Mouse (Mus musculus) MN1 (cell line): ENCODE results near the gene Pde7b.

Source experiments
- DNase-seq: peaks from one replicate; pipeline ENCODE4 v3.0.0-alpha.2; 2016; ENCODE audit warnings: low spot score

The Pde7b gene

GRCm38 (mm10) chr10:20421299-20421883 lies 303.5 kb downstream of the Pde7b start:
- no peak for DNase-seq

DNA sequence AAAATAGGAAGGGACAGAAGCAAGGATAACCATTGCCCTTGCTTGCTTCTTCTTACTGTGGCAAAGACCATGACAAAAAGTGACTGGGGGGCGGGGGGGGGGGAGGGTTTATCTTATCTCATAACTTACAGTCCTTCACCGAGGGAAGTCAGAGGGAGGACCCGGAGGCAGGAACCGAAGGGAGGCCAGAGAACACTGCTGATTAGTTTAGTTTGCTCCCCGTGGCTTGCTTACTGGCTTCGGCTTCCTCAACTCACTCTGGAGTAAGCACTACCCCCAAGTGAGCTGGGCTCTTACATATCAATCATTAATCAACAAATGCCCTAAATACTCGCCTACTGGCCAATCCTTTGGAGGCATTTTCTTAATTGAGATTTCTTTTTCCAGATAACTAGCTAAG lies 304.6 kb downstream of the Pde7b start:
- no peak for DNase-seq

DNA sequence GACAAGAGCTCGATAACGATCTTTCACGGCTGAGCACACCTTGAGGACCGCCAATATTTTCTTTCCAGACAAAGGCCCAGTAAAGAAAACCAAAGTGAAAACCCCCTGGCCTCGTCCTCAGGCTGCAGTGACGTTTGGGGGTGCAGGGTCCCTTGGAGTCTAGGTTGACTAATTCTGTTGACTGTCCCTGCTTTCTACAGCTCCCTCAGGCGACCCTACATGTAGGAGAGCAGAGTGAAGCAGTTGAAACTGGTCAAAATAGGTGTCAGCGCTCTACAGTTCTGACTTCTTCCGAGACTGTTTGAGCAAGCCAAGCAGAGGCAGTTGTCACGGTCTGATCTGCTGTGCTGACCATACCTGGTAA lies 306.0 kb downstream of the Pde7b start:
- no peak for DNase-seq

DNA sequence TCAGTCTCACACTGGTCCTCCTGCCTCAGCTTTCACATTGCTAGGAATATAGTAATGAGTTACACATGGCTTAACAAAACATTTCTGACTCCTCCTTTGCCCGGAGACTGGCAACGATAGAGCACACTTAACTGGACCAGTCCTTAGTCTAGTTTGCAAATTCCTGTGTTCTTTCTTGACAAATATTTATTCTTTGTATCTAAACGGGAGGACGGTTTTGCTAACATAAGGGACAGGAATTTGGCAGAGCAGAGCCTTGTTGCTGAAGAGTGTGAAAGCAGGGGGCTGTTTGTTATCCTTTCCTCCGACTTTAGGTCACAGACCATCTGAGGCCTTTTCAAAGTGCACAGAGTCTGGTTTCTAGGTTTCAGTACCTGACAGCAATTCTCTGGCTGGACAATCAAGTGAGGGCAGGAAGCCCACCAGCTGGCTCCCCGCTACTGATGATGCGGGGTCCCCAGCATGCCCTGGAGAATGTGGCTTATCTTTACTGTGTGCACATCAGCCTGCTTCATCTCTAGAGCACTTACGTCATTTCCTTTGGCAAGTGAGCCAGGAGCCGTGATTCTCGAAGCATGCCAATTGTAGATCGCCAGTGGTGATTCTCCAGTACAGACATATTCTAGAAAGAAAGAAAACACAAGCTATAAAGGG lies 306.5 kb downstream of the Pde7b start:
- DNase-seq = no peak

DNA sequence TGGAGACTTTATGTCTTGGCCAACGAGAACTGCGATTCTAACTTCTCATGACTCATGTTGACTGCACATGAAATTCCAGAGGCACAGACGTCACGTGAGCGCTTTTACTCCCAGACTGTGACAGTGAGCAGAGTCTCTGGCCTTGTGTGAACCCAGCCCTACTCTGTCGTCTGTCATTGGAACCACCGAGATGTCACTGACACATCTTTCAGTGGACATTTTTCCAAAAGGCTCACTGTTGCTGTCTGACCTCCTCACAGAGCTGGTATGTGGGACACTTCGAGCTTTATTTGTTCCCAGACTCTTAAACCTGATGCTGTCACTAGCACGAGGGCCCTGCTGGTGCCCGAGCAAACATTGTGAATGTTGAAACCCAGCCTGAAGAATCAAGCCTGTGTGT lies 315.7 kb downstream of the Pde7b start:
- DNase-seq = no peak

DNA sequence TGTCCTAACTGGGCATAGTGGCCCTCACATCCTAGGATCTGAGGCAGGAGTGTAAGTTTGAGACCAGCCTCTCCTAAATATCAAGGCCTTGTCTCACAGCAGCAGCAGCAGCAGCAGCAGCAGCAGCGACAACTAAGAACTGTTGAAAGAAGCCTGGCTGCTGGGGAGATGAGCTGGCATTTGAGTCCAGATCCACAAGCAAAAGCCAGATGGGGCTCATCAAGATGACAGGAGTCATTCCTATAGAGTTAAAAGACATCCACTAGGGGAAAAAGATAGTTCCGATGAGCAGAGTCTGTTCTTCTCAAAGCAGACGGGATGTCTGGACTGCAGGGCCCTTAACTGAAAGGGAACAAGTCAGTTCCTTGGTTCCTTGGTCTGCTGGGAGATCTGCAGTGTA lies 316.5 kb downstream of the Pde7b start:
- no peak for DNase-seq

DNA sequence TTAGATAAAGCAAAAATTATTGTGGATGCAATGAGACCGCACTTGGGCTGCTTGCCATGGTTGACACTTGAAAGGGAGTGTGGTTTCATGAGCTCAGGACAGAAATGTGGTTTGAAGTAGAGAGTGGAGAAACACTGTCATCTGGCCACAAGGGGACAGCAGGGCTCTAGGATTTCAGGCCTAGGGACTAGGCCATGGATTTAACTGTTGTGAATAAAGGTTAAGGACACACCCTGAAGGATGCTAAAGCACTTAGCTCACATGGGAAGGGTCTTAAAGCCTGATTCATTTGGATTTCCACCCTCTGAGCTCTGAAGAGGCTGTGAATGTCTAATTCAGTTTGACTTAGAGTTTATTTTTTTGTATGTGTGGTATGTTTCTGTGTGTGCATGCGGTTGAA lies 319.4 kb downstream of the Pde7b start:
- DNase-seq = peak; percentile 43

DNA sequence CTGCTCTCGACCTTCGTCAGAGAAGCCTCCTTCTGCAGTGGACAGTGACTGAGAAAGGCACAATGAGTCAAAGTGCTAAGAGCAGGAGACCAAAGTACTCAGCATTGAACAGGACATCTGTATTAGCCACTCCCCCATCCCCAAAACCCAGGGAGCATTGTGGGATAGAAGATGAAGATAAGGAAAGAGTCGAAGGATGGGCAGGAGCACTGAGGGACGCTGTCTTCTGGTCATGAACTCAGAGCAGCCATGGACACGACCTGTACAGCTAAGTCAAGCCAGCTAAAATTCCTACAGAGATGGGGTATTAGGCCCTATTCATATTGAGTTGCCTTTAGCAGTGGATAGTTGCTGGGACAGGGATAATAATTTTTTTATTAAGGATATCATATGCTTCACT lies 321.9 kb downstream of the Pde7b start:
- DNase-seq = no peak

GRCm38 (mm10) chr10:20400406-20400805 lies 324.5 kb downstream of the Pde7b start:
- DNase-seq = no peak

GRCm38 (mm10) chr10:20398641-20399390 lies 326.1 kb downstream of the Pde7b start:
- no peak for DNase-seq

GRCm38 (mm10) chr10:20398224-20398623 lies 326.7 kb downstream of the Pde7b start:
- DNase-seq = no peak

DNA sequence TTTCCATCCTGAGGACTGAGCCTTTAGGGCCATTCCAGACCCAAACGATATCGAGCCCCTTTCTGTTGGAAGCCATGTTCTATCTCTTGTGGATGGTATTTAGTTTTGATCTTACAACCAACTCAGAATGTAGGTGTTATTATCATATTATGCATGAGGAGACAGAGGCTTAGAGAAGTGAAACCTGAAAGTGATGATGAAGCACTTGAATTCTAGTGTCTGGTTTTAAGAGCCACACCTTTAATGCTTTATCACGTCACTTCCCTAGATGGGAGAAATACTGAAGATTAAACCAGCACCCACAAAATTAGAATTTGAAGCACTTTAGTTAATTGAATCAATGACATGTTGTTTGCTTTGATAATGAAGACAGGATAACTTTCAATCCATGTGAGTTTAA lies 329.1 kb downstream of the Pde7b start:
- DNase-seq = no peak

DNA sequence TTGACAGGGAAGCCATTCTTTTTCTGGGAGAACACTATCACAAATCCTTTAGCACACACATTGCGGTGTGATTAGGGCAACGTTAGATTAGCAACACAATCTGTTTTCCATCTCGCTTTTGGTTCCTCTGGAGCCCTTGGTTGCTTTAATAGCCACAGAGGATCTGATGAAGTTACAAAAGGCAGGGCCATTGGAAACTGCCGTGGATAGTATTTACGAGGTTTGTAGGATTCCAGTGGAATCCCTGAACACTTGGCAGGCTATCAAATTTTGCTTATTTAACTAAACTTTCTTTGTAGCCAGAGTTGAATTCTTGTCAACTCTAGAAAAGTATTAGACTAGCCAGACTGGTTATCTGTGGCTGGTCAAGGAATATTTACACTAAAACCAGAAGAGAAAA lies 330.1 kb downstream of the Pde7b start:
- DNase-seq = no peak

- no peak for DNase-seq
These were observed 334.3 kb downstream of the Pde7b start for GRCm38 (mm10) chr10:20390568-20390967.

GRCm38 (mm10) chr10:20382807-20383419 lies 342.0 kb downstream of the Pde7b start:
- no peak for DNase-seq

- DNase-seq = no peak
These were observed 343.5 kb downstream of the Pde7b start for GRCm38 (mm10) chr10:20381352-20381751.

- DNase-seq = no peak
These were observed 344.1 kb downstream of the Pde7b start for GRCm38 (mm10) chr10:20380798-20381197.

DNA sequence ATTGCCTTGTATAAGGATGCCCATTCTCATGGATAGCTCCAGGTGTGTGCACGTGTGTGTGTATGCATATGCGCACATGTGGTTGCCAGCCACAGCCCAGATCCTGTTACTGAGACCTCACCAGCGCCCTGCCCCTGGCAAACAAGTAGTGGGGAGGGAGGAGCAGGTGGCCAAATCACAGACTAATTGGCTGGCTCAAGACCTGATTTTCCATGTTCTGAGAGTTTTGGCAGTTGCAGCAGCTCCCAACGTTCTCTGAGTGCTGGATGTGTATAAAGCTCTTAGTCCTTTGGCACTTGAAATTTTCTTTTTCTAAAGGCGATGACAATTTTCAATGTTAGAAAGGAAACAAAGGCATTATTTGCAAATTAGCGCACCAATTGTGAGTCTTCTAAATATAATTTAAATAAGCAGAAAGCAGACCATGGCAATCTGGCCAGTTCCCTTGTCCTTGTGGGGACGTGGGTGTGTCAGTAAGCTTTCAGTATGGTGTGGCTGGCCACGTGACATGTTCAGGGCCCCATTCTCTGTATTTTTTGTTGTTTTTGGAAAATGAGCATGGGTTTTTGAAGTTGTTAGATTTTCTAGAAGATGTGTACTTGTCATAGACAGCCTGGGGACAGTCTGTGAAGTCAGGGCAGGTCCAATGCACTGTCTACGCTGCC lies 345.7 kb downstream of the Pde7b start:
- no peak for DNase-seq

DNA sequence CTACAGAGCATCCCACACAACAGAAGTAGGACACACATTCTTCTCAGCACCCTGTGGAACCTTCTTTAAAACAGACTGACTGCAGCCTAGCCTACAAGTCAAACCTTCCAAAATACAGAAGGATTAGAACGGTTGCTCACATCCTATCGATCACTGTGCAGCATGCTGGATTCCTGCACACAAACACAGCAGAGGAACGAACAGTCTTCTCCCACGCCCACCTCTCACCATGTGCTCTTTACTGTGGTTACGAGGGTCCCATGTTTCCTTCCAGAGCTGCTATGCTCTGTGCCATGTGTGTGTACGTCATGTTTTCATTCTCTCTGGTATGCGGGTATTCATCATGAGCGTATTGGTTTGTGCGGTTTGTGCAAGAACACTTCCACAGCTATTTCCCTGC lies 347.3 kb downstream of the Pde7b start:
- no peak for DNase-seq

- DNase-seq = no peak
These were observed 352.8 kb downstream of the Pde7b start for GRCm38 (mm10) chr10:20372046-20372445.

DNA sequence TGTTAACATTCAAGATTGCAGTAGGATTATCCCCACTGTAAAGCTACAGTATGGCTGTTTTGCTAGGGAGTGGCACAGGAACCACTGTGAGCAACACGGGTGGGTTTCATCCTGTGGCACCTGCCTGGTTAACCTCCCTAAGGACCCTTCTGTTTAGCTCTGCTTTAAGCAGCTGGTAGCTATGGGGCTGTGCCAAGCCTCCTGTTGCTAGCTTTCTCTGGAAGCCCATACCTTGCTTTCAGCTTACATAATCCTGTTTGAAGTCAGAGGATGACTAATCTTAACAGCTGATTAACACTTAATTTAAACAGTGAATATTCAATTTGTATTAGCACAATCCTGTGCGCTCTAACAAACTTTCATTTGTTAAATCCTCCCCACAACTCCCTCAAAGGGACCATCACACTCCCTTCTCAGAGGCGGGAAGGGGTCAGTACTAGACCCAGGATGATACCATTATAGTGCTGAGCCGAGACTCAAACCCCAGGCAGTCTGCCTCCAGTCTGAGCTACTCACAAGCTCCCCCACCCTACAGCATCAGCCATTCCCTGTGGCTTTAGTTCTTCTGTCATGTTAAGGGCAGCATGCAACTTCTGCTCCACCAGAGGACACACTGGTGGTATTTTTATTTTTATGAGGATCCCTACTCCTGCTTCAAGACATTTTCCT lies 362.3 kb downstream of the Pde7b start:
- DNase-seq = no peak
